Comparison of ENCODE assay signal across 11 mouse cellular contexts in genomic region chr17:81712273-81712751, GRCm38 (mm10). TPM values are rescaled to one million over a fixed set of nuclear protein-coding genes. Genes with fewer than 3 reads are reported as not detected.
DNase-seq lines count a peak whose midpoint lies in the region; ATAC-seq and TF ChIP-seq lines count a peak whose summit lies in the region.
"Had no signal": no experiment of that assay in that cellular context is flagged by ENCODE, and none has a peak within 500 bp of the region (broad histone marks: within the 10 kb centered on the region; RNA-seq: fewer than 3 reads in every experiment).

No protein-coding gene starts in this region.

- TF ChIP-seq POLR2A in kidney, adult 2 months (IDR thresholded peaks at IDR 0.05; ENCODE audit: low read depth, low read length) = no peak
- no peak for TF ChIP-seq POLR2A in spleen, adult 2 months (IDR thresholded peaks at IDR 0.05; ENCODE audit: low read depth, low read length)

- peak; percentile 99 for ATAC-seq in hematopoietic stem cell, adult 5-6 weeks (replicated peaks in 1 of 2; ENCODE audit: insufficient read depth in 1 of 2, low FRiP score in 2 of 2, low TSS enrichment in 1 of 2, low read depth in 1 of 2, poor library complexity in 2 of 2, severe bottlenecking in 2 of 2)
- ATAC-seq: forebrain, embryonic 13.5 days had no signal

- no peaks in the 10 kb centered on the region for H3K36me3 ChIP-seq in kidney, adult 2 months (ENCODE audit: control insufficient read depth, insufficient read depth, low read length)
- H3K36me3 ChIP-seq in spleen, adult 2 months (ENCODE audit: control insufficient read depth, insufficient read depth, low read length) = no peaks in the 10 kb centered on the region
- H3K36me3 ChIP-seq: hindbrain, embryonic 12.5 days had no signal

- WGBS in kidney, adult 2 months = 47% methylated on average over 1 of the region's 1 CpGs
- WGBS in spleen, adult 2 months = 19% methylated on average over 1 of the region's 1 CpGs

- H3K27me3 ChIP-seq in kidney, adult 2 months (replicated peaks; ENCODE audit: control insufficient read depth, insufficient read depth, low read length) = no peaks in the 10 kb centered on the region
- H3K27me3 ChIP-seq in spleen, adult 2 months (ENCODE audit: control insufficient read depth, insufficient read depth, low read length) = no peaks in the 10 kb centered on the region
- H3K27me3 ChIP-seq: forebrain, embryonic 13.5 days; hindbrain, embryonic 12.5 days had no signal

- no peak overlapping the region for H3K4me3 ChIP-seq in kidney, adult 2 months (ENCODE audit: insufficient read depth, low read depth, low read length)
- no peak overlapping the region for H3K4me3 ChIP-seq in spleen, adult 2 months (ENCODE audit: extremely low read depth, insufficient read depth, insufficient read length)
- H3K4me3 ChIP-seq: forebrain, embryonic 13.5 days; hindbrain, embryonic 12.5 days had no signal

- no peak overlapping the region for H3K27ac ChIP-seq in kidney, adult 2 months (ENCODE audit: insufficient read depth, low read depth, low read length)
- peak overlapping the region; percentile 2; the same call in 1 of the 2 replicates for H3K27ac ChIP-seq in spleen, adult 2 months (ENCODE audit: insufficient read depth, low read length)
- H3K27ac ChIP-seq: forebrain, embryonic 13.5 days; hindbrain, embryonic 12.5 days had no signal

- no peak for TF ChIP-seq CTCF in kidney, adult 2 months (conservative IDR thresholded peaks at IDR 0.05; ENCODE audit: insufficient read depth, insufficient read length, low read depth, low read length)
- TF ChIP-seq CTCF in spleen, adult 2 months (IDR thresholded peaks at IDR 0.05; ENCODE audit: extremely low read depth, insufficient read depth, insufficient read length, insufficient replicate concordance) = no peak

- H3K4me1 ChIP-seq in kidney, adult 2 months (ENCODE audit: control insufficient read depth, insufficient read depth, low read length) = peaks cover 3% of the 10 kb centered on the region; the same call in 1 of the 2 replicates
- H3K4me1 ChIP-seq in spleen, adult 2 months (ENCODE audit: control insufficient read depth, insufficient read depth, insufficient read length) = no peaks in the 10 kb centered on the region
- H3K4me1 ChIP-seq: forebrain, embryonic 13.5 days; hindbrain, embryonic 12.5 days had no signal

- DNase-seq in kidney, adult 2 months = peak; percentile 14
- DNase-seq in kidney, postnatal 36 days = no peak
- DNase-seq in spleen, adult 2 months (ENCODE audit: low read depth in 1 of 2, low spot score in 2 of 2) = no peak
- DNase-seq in spleen, postnatal 10 days (ENCODE audit: low spot score in 2 of 2) = no peak
- no peak for DNase-seq in cerebellum, postnatal 14 days
- no peak for DNase-seq in spleen, postnatal 4 days (ENCODE audit: low spot score in 2 of 2)
- DNase-seq: adrenal gland, adult 2 months; thymus, postnatal 25 days had no signal

RNA-seq across cellular contexts. Expression of gene Slc8a1, which starts 25.9 kb away (rescaled TPM):
- polyA plus RNA-seq in kidney, adult 2 months (2012; rRNA removed) = 15.1 and 15.3 TPM in 2 replicates
- 2.8 and 3.2 TPM in 2 replicates for polyA plus RNA-seq in spleen, adult 2 months (2012; rRNA removed)
- 17.2 and 21.1 TPM in 2 replicates for total RNA-seq in hematopoietic stem cell, adult 5-6 weeks (2017)
